Mouse (Mus musculus) cerebellum, adult 2 months (tissue): ENCODE measurements around the gene Foxo1.

Experiments
- CTCF ChIP-seq: fragments of 200-500 bp; IDR thresholded peaks from 2 replicates; pipeline ENCODE4 v1.5.1; 2011; ENCODE audit warnings: low read depth, mild to moderate bottlenecking, control low read depth, low read length, moderate library complexity, borderline replicate concordance; ENCODE audit not compliant: insufficient read depth
- POLR2A ChIP-seq: fragments of 200-500 bp; IDR thresholded peaks from 2 replicates; pipeline ENCODE4 v1.6.1; 2011; ENCODE audit warnings: low read length, control low read depth, borderline replicate concordance; ENCODE audit not compliant: insufficient read depth

DNA sequence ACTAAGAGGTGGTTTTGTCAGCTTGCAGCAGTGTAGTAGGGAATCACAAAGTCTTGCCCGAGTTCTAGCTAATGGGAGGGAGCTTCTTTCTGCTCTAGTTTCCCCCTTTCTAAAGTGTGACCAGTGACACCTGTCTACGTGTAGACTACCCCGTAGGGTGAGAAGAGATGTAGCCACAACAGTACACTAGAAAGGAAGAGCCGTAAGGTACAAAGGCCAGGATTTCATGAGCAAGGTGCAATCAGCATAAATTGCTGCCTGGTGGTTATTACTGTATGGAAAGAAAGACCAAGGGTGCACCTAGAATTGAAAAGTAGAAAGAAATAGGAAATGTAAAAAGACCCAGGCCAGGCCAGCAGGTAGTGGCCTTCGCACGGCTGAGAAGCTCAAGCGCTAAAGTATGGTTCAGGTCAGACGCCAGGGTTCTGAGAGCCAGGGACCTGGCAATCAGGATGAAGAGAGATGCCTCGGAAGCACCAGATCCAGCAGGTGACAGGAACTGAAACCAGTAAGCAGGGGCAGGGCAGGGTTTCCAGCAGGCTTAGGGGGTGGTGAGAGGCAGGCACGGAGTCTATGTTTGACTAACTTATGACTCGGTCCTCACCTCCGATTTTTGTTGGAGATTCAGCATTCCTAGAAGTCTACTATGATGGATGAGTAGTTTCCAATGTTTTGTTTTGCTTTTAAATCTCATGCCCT is 72.3 kb downstream of the Foxo1 start:
- no peak for TF ChIP-seq CTCF
- no peak for TF ChIP-seq POLR2A
